Mouse (Mus musculus): ENCODE results near the gene Cxcr4. TPM values are rescaled to one million over a fixed set of nuclear protein-coding genes. Genes with fewer than 3 reads are reported as not detected.

Gene Cxcr4
- polyA plus RNA-seq, 1 experiment from 2014 or later: 0.88 TPM

DNA sequence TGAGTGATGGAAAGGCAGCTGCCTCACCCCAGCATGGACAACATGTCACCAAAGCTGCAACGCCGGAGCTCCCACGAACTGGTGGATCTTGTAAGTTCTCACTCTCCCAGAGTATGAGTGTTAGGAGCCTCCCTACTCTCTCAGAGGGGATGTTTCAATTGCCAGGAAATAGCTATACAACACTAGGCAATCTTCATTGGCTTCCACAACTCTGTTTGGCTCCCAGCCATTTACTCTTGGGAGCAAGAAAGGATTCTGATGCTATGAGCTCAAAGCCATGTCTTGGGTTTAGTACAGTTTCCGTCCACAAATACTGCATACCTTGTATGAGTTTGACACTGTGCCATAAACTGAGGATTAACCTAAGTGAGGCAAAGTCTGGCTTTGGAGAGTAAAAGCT lies 34.1 kb downstream of the Cxcr4 start:
- Histone ChIP-seq H3K4me1 (peaks cover 22% of the 10 kb centered on the region), H3K4me2 (no peak overlapping the region), H3K36me3 (no peaks in the 10 kb centered on the region), H3K27me3 (replicated peaks) (no peaks in the 10 kb centered on the region), H3K9me3 (replicated peaks) (no peaks in the 10 kb centered on the region), H3K27ac (no peak overlapping the region), H3K9ac (no peak overlapping the region), H3K4me3 (no peak overlapping the region)
- 77% methylated on average over 4 of the region's 4 CpGs for WGBS (ENCODE audit: insufficient replicate concordance)
- ATAC-seq: no peak

DNA sequence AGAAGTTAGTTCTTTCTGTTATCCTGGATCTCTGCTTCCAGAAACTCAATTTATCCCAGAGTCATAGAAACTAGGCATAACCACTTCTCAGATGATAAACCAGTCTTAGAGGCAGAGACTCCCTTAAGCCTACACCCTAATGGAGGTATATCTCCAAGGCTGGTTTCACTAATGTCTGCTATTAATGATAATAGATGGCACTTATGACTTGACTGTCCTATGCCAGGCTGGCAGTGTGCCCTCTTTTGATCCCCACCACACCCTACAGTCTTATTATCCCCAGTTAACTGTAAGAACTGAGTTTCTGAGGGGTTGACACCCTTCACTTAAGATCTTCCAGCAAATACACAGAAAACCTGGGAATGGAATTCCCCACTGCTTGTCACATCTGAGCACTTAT lies 39.5 kb downstream of the Cxcr4 start:
- no peaks in the 10 kb centered on the region for H3K9me3 ChIP-seq (replicated peaks)
- H3K4me2 ChIP-seq: no peak overlapping the region
- H3K27ac ChIP-seq: no peak overlapping the region
- no peak overlapping the region for H3K4me3 ChIP-seq
- no peaks in the 10 kb centered on the region for H3K27me3 ChIP-seq (replicated peaks)
- H3K4me1 ChIP-seq: no peaks in the 10 kb centered on the region
- H3K9ac ChIP-seq: no peak overlapping the region
- H3K36me3 ChIP-seq: no peaks in the 10 kb centered on the region
- ATAC-seq: no peak

DNA sequence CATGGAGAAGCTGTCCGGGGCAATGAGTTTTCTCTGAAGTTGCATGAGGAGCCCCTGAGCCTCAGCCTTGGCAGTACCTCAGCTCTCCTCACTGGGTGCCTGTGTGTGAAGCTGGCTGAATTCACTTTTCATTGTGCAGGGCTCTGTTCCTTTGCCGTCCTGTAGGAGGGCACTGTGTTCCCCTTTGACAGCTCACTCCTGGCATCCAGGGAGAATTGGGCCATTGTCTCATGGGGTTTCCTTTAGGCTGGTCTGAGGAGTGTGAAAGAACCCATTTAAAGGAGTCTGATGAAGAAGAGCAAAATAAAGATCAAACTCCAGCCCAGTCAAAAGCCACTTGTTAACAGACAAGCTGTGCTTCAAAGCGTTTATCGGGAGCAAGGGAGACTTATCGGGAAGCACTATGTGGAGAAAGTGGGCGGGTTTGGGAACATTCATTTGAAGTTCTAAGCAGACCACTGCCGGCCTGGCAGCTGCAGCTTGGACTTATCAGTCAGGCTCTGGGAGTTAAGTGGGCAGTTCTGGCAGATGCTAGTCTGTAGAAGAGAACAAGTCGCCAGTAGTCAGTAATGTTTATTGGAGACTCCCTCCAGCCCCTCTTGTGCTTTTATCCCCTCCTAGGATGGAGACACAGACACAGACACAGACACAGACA lies 40.2 kb downstream of the Cxcr4 start:
- ATAC-seq: no peak

DNA sequence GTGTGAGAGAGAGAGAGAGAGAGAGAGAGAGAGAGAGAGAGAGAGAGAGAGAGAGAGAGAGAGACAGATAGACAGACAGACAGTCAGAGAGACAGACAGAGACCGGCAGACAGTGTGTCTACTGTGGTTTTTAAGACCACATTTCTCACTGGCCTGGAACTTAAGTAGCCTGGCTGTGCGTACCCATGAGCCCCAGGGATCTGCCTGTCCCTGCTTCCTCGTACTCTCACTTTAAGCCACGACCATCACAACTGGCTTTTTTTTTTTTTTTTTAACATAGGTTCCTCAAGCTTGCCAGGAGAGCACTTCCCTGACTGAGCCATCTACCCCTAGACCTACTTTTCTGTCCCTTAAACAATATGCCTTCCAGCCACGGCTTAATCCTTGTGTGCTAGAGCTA lies 42.7 kb downstream of the Cxcr4 start:
- H3K27me3 ChIP-seq (replicated peaks): no peaks in the 10 kb centered on the region
- H3K4me3 ChIP-seq: no peak overlapping the region
- H3K27ac ChIP-seq: no peak overlapping the region
- 20% methylated on average over 5 of the region's 5 CpGs for WGBS (ENCODE audit: insufficient replicate concordance)
- no peaks in the 10 kb centered on the region for H3K4me1 ChIP-seq
- H3K36me3 ChIP-seq: no peaks in the 10 kb centered on the region
- no peaks in the 10 kb centered on the region for H3K9me3 ChIP-seq (replicated peaks)
- no peak for ATAC-seq
- no peak overlapping the region for H3K9ac ChIP-seq
- no peak overlapping the region for H3K4me2 ChIP-seq

More for the DNA sequence above, 40.2 kb downstream of the Cxcr4 start:
- Histone ChIP-seq H3K9me3 (replicated peaks) (no peaks in the 10 kb centered on the region), H3K9ac (no peak overlapping the region), H3K4me1 (no peaks in the 10 kb centered on the region), H3K36me3 (no peaks in the 10 kb centered on the region), H3K27me3 (replicated peaks) (no peaks in the 10 kb centered on the region), H3K4me2 (no peak overlapping the region), H3K4me3 (no peak overlapping the region), H3K27ac (no peak overlapping the region)
- 32% methylated on average over 8 of the region's 8 CpGs for WGBS (ENCODE audit: insufficient replicate concordance)

DNA sequence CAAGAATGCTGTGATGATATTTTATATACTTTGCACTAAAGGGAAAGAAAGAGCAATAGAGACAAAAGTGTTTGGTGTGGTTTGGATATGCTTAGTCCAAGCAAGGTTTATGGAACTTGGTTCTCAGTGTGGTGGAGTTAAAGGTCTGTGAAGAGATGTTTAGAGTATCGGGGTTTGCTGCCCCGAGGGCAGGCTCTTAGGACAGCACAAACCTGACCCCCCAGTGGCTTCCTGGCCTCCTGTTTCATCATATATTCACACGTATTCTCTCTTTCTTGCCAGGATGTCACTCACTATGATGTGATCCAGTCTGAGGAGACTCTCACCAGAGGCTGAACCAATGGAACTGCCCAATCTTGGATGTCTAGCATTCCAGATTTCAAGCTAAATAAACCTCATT lies 43.1 kb downstream of the Cxcr4 start:
- Histone ChIP-seq H3K27ac (no peak overlapping the region), H3K27me3 (replicated peaks) (no peaks in the 10 kb centered on the region), H3K4me2 (no peak overlapping the region), H3K4me1 (no peaks in the 10 kb centered on the region), H3K9me3 (replicated peaks) (no peaks in the 10 kb centered on the region), H3K36me3 (no peaks in the 10 kb centered on the region), H3K4me3 (no peak overlapping the region), H3K9ac (no peak overlapping the region)
- WGBS (ENCODE audit: insufficient replicate concordance): 39% methylated on average over 3 of the region's 3 CpGs
- no peak for ATAC-seq

DNA sequence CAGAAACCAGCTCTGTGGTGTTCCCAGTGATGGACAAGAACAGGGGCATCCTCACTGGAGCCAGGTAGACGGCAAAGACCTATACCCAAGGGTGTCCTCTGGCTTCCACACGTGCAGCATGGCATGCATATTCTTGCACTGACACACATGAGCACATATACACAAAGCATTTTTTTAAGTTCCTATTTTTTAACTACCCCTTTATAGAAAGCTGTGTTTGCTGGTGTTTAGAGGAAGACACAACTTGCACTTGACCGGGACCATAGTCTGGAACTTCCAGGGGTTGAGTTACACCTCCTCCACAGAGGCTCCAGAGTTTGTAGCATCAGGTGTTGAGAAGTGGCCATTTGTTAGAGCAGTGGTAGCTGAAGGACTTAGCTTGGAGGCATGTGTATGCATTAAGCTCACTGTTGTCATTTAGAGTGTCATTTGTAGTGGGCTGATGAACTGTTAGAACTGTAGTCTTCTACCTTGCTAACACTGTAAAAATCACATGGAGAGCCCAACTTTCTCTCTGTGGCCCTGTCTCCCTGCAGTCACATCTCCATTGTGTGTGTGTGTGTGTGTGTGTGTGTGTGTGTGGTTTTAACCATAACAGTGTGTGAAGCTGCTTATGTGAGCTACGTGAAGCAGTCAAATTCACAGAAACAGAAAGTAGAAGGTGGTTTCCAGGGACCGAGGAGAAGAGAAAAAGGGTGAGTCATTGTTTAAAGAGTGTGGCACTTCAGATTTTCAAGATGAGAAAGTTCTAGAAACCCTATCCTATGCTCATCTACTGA lies 43.7 kb downstream of the Cxcr4 start:
- H3K4me3 ChIP-seq: no peak overlapping the region
- no peak overlapping the region for H3K4me2 ChIP-seq
- WGBS (ENCODE audit: insufficient replicate concordance): 45% methylated on average over 5 of the region's 5 CpGs
- H3K27me3 ChIP-seq (replicated peaks): no peaks in the 10 kb centered on the region
- no peak for ATAC-seq
- H3K4me1 ChIP-seq: no peaks in the 10 kb centered on the region
- H3K9me3 ChIP-seq (replicated peaks): no peaks in the 10 kb centered on the region
- H3K9ac ChIP-seq: no peak overlapping the region
- no peaks in the 10 kb centered on the region for H3K36me3 ChIP-seq
- H3K27ac ChIP-seq: no peak overlapping the region

DNA sequence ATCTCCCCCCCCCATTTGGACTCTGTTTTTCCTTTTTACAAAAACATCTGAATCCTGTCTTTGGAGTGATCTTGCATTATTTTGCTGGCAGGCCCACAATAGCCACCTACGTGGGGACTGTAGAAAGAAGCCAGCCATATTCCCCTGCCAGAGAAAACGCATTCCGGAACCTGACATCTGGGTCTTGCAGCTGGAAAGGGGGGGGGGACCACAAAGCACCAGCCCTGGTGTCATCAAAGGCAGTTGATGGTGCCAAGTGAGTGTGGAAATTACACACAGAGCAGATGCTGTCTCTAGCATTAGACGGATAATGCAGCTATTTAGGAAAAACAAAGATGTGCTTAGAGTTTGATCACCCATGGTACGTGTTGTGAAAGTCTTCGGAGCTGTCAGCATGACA lies 46.4 kb downstream of the Cxcr4 start:
- Histone ChIP-seq H3K27me3 (replicated peaks) (no peaks in the 10 kb centered on the region), H3K4me1 (no peaks in the 10 kb centered on the region), H3K9me3 (replicated peaks) (no peaks in the 10 kb centered on the region), H3K36me3 (no peaks in the 10 kb centered on the region), H3K27ac (no peak overlapping the region), H3K9ac (no peak overlapping the region), H3K4me3 (no peak overlapping the region), H3K4me2 (no peak overlapping the region)
- WGBS (ENCODE audit: insufficient replicate concordance): 82% methylated on average over 6 of the region's 6 CpGs
- no peak for ATAC-seq

DNA sequence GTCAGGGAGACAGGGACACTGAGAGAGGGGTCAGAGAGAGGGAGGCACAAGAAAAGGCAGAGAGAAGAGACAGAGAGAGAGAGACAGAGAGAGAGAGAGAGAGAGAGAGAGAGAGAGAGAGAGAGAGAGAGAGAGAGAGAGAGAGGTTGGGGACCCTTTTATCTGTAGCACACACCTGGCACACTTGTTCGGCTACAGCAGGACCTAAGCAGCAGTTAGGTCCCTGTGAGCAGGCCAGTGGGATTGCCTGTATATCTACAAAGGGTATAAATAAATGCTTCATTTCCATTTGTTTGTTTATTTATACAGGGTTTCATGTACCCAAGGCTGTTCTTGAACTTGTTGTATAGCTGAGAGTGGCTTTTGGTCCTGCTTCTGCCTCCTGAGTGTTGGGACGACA lies 49.0 kb downstream of the Cxcr4 start:
- Histone ChIP-seq H3K27me3 (replicated peaks) (no peaks in the 10 kb centered on the region), H3K9ac (no peak overlapping the region), H3K4me2 (no peak overlapping the region), H3K4me1 (no peaks in the 10 kb centered on the region), H3K4me3 (no peak overlapping the region), H3K27ac (no peak overlapping the region), H3K9me3 (replicated peaks) (no peaks in the 10 kb centered on the region), H3K36me3 (no peaks in the 10 kb centered on the region)
- 50% methylated on average over 2 of the region's 2 CpGs for WGBS (ENCODE audit: insufficient replicate concordance)
- no peak for ATAC-seq

DNA sequence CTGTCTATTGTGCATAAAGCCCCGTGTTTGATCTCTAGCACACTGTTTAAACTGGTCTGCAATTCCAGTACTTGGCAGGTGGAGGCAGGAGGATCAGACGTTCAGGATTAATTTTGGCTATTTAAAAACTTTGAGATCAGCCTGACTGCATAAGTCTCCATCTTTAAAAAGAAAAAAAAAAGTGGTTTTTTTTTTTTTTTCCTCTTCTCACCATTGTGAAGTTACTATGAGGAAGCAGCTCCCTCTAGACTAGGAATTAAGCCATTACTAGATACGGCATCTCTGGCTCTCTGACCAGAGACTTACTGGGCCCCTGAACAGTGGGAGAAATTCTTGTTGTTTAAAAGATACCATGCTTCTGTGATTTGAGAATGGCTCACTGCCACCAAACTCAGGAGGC lies 49.5 kb downstream of the Cxcr4 start:
- Histone ChIP-seq H3K27me3 (replicated peaks) (no peaks in the 10 kb centered on the region), H3K4me2 (no peak overlapping the region), H3K9ac (no peak overlapping the region), H3K9me3 (replicated peaks) (no peaks in the 10 kb centered on the region), H3K27ac (no peak overlapping the region), H3K4me1 (no peaks in the 10 kb centered on the region), H3K36me3 (no peaks in the 10 kb centered on the region), H3K4me3 (no peak overlapping the region)
- WGBS (ENCODE audit: insufficient replicate concordance): 56% methylated on average over 3 of the region's 3 CpGs
- no peak for ATAC-seq

DNA sequence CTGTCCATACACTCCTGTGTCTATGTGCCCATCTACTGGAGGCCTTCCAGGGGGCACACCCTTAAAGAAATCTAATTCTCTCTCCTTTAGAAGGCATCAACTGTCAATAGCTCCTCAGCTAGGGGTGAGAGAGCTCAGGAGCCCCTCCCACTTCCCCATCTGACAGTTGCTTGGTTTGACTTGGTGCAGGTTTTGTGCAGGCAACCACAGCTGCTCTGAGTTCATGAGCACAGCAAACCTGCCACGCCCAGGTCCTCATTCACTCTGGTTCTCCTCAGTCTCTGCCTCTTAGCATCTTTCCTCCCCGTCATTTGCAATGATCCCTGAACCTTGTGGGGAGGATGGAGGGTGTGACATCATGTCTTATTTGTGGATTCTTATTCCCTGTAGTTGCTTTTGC lies 51.9 kb downstream of the Cxcr4 start:
- no peaks in the 10 kb centered on the region for H3K27me3 ChIP-seq (replicated peaks)
- H3K36me3 ChIP-seq: no peaks in the 10 kb centered on the region
- H3K4me2 ChIP-seq: no peak overlapping the region
- 39% methylated on average over 2 of the region's 2 CpGs for WGBS (ENCODE audit: insufficient replicate concordance)
- no peaks in the 10 kb centered on the region for H3K9me3 ChIP-seq (replicated peaks)
- ATAC-seq: no peak
- no peak overlapping the region for H3K9ac ChIP-seq
- no peaks in the 10 kb centered on the region for H3K4me1 ChIP-seq
- H3K4me3 ChIP-seq: no peak overlapping the region
- H3K27ac ChIP-seq: no peak overlapping the region

DNA sequence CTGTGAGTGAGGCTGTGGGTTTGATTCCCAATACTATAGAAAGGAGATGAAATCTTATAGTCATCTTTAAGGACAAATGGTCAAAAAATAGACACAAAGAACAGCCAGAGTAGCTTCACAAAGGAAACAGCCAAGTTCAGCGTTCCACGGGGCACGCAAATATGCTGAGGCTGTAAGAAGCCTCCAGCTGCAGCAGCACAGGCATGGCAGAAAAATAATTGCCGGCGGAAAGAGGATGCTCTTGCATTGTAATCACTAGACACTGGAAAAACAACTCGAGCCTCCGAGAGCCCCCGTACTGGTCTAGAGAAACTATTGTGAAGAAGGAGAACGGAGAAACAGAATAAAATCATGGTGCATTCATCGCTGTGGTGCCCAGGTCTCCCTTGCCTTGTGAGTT lies 52.5 kb downstream of the Cxcr4 start:
- no peak overlapping the region for H3K9ac ChIP-seq
- 74% methylated on average over 10 of the region's 10 CpGs for WGBS (ENCODE audit: insufficient replicate concordance)

More for the DNA sequence above, 52.5 kb downstream of the Cxcr4 start:
- ATAC-seq: no peak
- Histone ChIP-seq H3K27me3 (replicated peaks) (no peaks in the 10 kb centered on the region), H3K9me3 (replicated peaks) (no peaks in the 10 kb centered on the region), H3K4me1 (no peaks in the 10 kb centered on the region), H3K4me3 (no peak overlapping the region), H3K4me2 (no peak overlapping the region), H3K27ac (no peak overlapping the region), H3K36me3 (no peaks in the 10 kb centered on the region)
